Mouse (Mus musculus): ENCODE measurements around the gene Tmem165. TPM values are rescaled to one million over a fixed set of nuclear protein-coding genes. Genes with fewer than 3 reads are reported as not detected.

Tmem165 gene
- polyA plus RNA-seq, 1 experiment from 2014 or later = 148 TPM

- H3K9me3 ChIP-seq = no peaks in the 10 kb centered on the region
- H3K4me3 ChIP-seq = no peak overlapping the region
- peaks cover 9% of the 10 kb centered on the region for H3K4me1 ChIP-seq
- WGBS = 84% methylated on average over 4 of the region's 4 CpGs
- ATAC-seq (ENCODE audit: insufficient number of reproducible peaks, insufficient read depth, low FRiP score, low TSS enrichment) = no peak
- H3K36me3 ChIP-seq = no peaks in the 10 kb centered on the region
- no peak overlapping the region for H3K4me2 ChIP-seq (replicated peaks)
- no peaks in the 10 kb centered on the region for H3K27me3 ChIP-seq
- no peak overlapping the region for H3K9ac ChIP-seq
- no peak overlapping the region for H3K27ac ChIP-seq
Measured at GRCm38 (mm10) chr5:76175051-76175450, 8.6 kb upstream of the Tmem165 start.

DNA sequence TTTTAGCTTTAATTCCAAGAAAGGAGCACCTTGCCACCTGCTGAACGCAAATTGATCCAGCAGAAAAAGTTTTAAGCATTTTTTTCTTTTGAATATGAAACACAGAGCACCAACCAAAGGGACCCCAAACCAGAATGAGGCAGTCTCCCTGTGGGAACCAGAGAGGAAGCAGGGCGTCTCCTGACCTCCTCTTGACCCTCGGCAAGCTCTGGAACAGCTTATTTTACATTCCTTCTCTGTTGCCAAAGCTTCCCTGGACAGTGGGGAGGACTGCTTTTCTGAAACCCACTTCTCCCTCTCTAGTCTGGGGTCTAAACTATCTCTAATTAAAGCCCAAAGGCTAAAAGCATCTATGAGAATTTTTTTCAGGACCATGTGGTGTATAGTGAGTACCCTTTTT is 7.3 kb upstream of the Tmem165 start:
- ATAC-seq (ENCODE audit: insufficient number of reproducible peaks, insufficient read depth, low FRiP score, low TSS enrichment) = no peak
- H3K9ac ChIP-seq = no peak overlapping the region
- H3K27ac ChIP-seq = peak overlapping the region; percentile 24; the same call in 1 of the 2 replicates
- H3K36me3 ChIP-seq = no peaks in the 10 kb centered on the region
- H3K27me3 ChIP-seq = no peaks in the 10 kb centered on the region
- 28% methylated on average over 3 of the region's 3 CpGs for WGBS
- H3K4me1 ChIP-seq = peaks cover 9% of the 10 kb centered on the region
- H3K4me3 ChIP-seq = no peak overlapping the region
- H3K9me3 ChIP-seq = no peaks in the 10 kb centered on the region
- H3K4me2 ChIP-seq (replicated peaks) = no peak overlapping the region

- H3K4me2 ChIP-seq (replicated peaks) = no peak overlapping the region
- H3K36me3 ChIP-seq = no peaks in the 10 kb centered on the region
- WGBS = 55% methylated on average over 11 of the region's 11 CpGs
- ATAC-seq (ENCODE audit: insufficient number of reproducible peaks, insufficient read depth, low FRiP score, low TSS enrichment) = no peak
- H3K4me3 ChIP-seq = no peak overlapping the region
- peaks cover 9% of the 10 kb centered on the region for H3K4me1 ChIP-seq
- no peaks in the 10 kb centered on the region for H3K27me3 ChIP-seq
- H3K9me3 ChIP-seq = no peaks in the 10 kb centered on the region
- peak overlapping the region; percentile 24; the same call in 1 of the 2 replicates for H3K27ac ChIP-seq
- no peak overlapping the region for H3K9ac ChIP-seq
Measured at GRCm38 (mm10) chr5:76176841-76177240, 6.8 kb upstream of the Tmem165 start.

- WGBS = 82% methylated on average over 7 of the region's 7 CpGs
- Histone ChIP-seq H3K36me3 (no peaks in the 10 kb centered on the region), H3K9ac (no peak overlapping the region), H3K4me2 (replicated peaks) (no peak overlapping the region), H3K27ac (no peak overlapping the region), H3K4me3 (no peak overlapping the region), H3K9me3 (no peaks in the 10 kb centered on the region), H3K4me1 (peaks cover 14% of the 10 kb centered on the region), H3K27me3 (no peaks in the 10 kb centered on the region)
- ATAC-seq (ENCODE audit: insufficient number of reproducible peaks, insufficient read depth, low FRiP score, low TSS enrichment) = no peak
Measured at GRCm38 (mm10) chr5:76177664-76178063, 6.0 kb upstream of the Tmem165 start.

- H3K9me3 ChIP-seq = no peaks in the 10 kb centered on the region
- no peaks in the 10 kb centered on the region for H3K27me3 ChIP-seq
- ATAC-seq (ENCODE audit: insufficient number of reproducible peaks, insufficient read depth, low FRiP score, low TSS enrichment) = no peak
- H3K4me1 ChIP-seq = peaks cover 20% of the 10 kb centered on the region
- no peaks in the 10 kb centered on the region for H3K36me3 ChIP-seq
- H3K4me3 ChIP-seq = no peak overlapping the region
- H3K4me2 ChIP-seq (replicated peaks) = no peak overlapping the region
- WGBS = 95% methylated on average over 5 of the region's 5 CpGs
- H3K27ac ChIP-seq = no peak overlapping the region
- H3K9ac ChIP-seq = no peak overlapping the region
Measured at GRCm38 (mm10) chr5:76179171-76179570, 4.5 kb upstream of the Tmem165 start.

GRCm38 (mm10) chr5:76179791-76180190 is 3.9 kb upstream of the Tmem165 start:
- H3K36me3 ChIP-seq = no peaks in the 10 kb centered on the region
- H3K4me3 ChIP-seq = no peak overlapping the region
- H3K9ac ChIP-seq = no peak overlapping the region
- H3K4me1 ChIP-seq = peaks cover 20% of the 10 kb centered on the region
- H3K27me3 ChIP-seq = no peaks in the 10 kb centered on the region
- H3K4me2 ChIP-seq (replicated peaks) = no peak overlapping the region
- 89% methylated on average over 5 of the region's 5 CpGs for WGBS
- ATAC-seq (ENCODE audit: insufficient number of reproducible peaks, insufficient read depth, low FRiP score, low TSS enrichment) = no peak
- no peak overlapping the region for H3K27ac ChIP-seq
- H3K9me3 ChIP-seq = no peaks in the 10 kb centered on the region

- Histone ChIP-seq H3K9ac (no peak overlapping the region), H3K27me3 (no peaks in the 10 kb centered on the region), H3K9me3 (no peaks in the 10 kb centered on the region), H3K4me1 (peaks cover 27% of the 10 kb centered on the region), H3K27ac (0 out of 2 replicates have a peak overlapping the region, but pooled peaks have one; percentile 41), H3K4me3 (no peak overlapping the region), H3K4me2 (replicated peaks) (no peak overlapping the region), H3K36me3 (0 out of 2 replicates have a peak, but pooled peaks cover 5% of the 10 kb centered on the region)
- ATAC-seq (ENCODE audit: insufficient number of reproducible peaks, insufficient read depth, low FRiP score, low TSS enrichment) = no peak
- WGBS = 43% methylated on average over 3 of the region's 3 CpGs
Measured at GRCm38 (mm10) chr5:76182326-76182725, 1.4 kb upstream of the Tmem165 start.

DNA sequence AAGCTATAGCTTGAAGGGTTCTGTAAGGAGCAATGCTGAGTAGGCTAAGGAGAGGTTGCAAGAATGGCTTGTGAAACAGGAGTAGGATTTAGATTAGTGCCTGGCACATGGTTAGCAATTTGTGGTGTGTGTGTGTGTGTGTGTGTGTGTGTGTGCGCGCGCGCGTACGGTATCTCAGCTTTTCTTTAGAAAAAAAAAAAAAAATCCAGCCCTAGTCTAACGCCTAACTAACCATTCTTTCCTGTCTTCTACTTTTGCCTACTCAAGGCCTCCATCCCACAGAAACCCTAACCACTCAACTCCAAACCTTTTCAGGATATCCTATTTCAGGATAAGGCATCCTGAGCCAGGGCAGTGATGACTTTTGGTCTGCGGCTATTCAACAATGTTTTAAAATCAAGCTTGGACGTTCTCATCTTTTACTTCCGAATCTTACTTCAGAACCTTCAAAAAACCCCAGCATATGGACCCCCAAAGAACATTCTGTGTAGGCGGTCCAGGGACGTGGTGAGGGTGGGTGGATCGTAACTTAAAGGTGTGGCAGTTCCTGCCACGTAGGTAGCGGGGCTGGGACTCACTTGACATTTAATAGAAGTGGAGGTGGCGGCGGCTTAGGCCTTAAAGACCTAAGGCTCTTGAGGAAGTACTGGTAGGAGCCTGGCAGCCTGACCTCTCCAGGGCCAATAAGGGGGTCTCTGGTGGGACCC is 484 bp upstream of the Tmem165 start:
- WGBS = 39% methylated on average over 17 of the region's 17 CpGs
- ATAC-seq (ENCODE audit: insufficient number of reproducible peaks, insufficient read depth, low FRiP score, low TSS enrichment) = no peak; the same call in 1 of the 2 replicates
- H3K4me1 ChIP-seq = peaks cover 27% of the 10 kb centered on the region
- H3K9ac ChIP-seq = peak overlapping the region; percentile 97; the same call in 1 of the 2 replicates
- H3K9me3 ChIP-seq = no peaks in the 10 kb centered on the region
- peak overlapping the region; percentile 97; the same call in 1 of the 2 replicates for H3K27ac ChIP-seq
- H3K36me3 ChIP-seq = 0 out of 2 replicates have a peak, but pooled peaks cover 5% of the 10 kb centered on the region
- H3K27me3 ChIP-seq = no peaks in the 10 kb centered on the region
- H3K4me3 ChIP-seq = peak overlapping the region; percentile 95
- H3K4me2 ChIP-seq (replicated peaks) = peak overlapping the region; percentile 78

DNA sequence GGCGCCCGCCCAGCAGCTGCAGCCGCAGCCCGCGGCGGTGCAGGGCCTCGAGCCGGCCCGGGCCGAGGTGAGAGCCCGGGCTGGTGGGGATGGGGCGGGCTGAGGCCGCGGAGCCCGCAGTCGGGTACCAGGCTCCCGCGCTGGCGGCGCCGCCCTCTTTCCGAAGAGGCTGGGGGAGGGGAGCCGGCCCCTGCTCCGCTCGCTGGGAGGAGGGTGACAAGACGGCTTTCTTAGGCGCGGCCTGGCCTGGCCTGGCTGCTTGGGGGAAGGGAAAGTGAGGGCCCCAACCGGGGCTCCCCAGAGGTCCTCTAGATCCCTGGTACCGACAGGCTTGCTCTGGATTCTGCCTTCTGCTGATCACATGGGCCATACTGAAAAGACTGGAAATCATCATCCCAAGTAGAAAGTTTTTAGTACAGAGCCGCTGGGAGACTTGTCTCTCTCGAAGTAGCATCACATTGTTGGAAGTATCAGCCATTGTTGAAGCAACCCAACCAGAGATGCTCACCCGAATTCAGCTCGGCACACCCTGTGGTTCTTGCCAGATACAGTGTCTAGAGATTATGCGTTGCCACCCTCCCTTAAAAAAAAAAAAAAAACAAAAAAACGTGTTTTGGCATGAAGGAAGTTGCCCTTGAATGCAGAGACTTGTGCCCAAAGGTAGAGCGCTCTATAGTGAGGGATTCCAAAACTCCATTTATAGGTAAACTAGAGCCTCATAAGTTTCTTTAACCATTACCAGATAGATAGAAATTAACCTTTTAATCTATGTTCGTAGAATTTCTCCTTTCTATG is 803 bp downstream of the Tmem165 start:
- Histone ChIP-seq H3K9ac (peak overlapping the region; percentile 97), H3K9me3 (no peaks in the 10 kb centered on the region), H3K27ac (peak overlapping the region; percentile 97), H3K36me3 (0 out of 2 replicates have a peak, but pooled peaks cover 5% of the 10 kb centered on the region), H3K4me3 (peak overlapping the region; percentile 95), H3K4me2 (replicated peaks) (peak overlapping the region; percentile 78), H3K4me1 (peaks cover 31% of the 10 kb centered on the region), H3K27me3 (no peaks in the 10 kb centered on the region)
- WGBS = 4% methylated on average over 38 of the region's 38 CpGs
- ATAC-seq (ENCODE audit: insufficient number of reproducible peaks, insufficient read depth, low FRiP score, low TSS enrichment) = peak; percentile 90

DNA sequence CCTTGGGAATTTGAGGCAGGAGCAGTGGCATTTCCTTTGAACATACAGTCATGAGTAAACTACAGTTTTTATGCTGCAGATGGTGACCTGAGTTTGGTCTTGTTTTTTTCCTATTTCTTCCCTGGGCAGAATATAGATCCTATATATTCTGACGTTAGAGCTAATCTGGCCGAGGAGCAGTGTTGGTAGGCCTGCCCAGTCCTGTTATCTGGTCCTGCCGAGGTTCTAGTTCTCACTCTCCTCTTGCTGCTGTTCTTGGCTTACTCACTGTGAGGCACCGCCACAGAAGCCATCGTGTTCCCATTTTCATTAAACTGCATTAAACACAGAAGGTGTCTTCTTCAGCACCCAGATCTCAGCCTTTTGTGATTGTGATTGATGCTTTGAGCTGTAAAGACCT is 4.2 kb downstream of the Tmem165 start:
- WGBS = 87% methylated on average over 5 of the region's 5 CpGs
- Histone ChIP-seq H3K4me1 (peaks cover 34% of the 10 kb centered on the region), H3K9ac (no peak overlapping the region), H3K36me3 (peaks cover 14% of the 10 kb centered on the region; the same call in 1 of the 2 replicates), H3K27me3 (no peaks in the 10 kb centered on the region), H3K27ac (no peak overlapping the region), H3K4me2 (replicated peaks) (no peak overlapping the region), H3K9me3 (no peaks in the 10 kb centered on the region), H3K4me3 (no peak overlapping the region)
- no peak for ATAC-seq (ENCODE audit: insufficient number of reproducible peaks, insufficient read depth, low FRiP score, low TSS enrichment)

DNA sequence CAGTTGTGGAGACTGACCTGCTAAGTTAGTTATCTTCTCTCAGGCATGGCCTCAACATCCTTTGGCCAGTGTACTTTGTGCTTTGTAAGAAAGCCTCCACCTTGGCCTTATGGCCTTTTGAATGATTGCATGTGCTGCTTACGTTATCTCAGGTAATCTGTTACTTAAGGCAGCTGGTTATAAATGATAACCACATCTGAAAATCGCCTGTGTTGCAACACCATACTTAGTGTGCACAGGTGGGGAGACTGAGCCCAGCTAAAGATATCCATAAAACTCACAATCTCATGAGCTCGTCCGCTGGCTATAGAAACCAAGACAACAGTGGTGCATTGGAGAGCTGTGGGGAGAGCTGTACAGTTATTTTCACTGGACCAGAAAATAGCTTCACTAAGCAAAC is 6.9 kb downstream of the Tmem165 start:
- Histone ChIP-seq H3K27ac (no peak overlapping the region), H3K36me3 (peaks cover 20% of the 10 kb centered on the region; the same call in 1 of the 2 replicates), H3K4me3 (no peak overlapping the region), H3K4me2 (replicated peaks) (no peak overlapping the region), H3K27me3 (no peaks in the 10 kb centered on the region), H3K9me3 (no peaks in the 10 kb centered on the region), H3K4me1 (peaks cover 23% of the 10 kb centered on the region), H3K9ac (no peak overlapping the region)
- WGBS = 90% methylated on average over 4 of the region's 4 CpGs
- ATAC-seq (ENCODE audit: insufficient number of reproducible peaks, insufficient read depth, low FRiP score, low TSS enrichment) = no peak

- Histone ChIP-seq H3K27me3 (no peaks in the 10 kb centered on the region), H3K4me1 (peaks cover 15% of the 10 kb centered on the region; the same call in 1 of the 2 replicates), H3K4me3 (no peak overlapping the region), H3K9me3 (no peaks in the 10 kb centered on the region), H3K9ac (no peak overlapping the region), H3K4me2 (replicated peaks) (no peak overlapping the region), H3K36me3 (peaks cover 23% of the 10 kb centered on the region), H3K27ac (no peak overlapping the region)
- ATAC-seq (ENCODE audit: insufficient number of reproducible peaks, insufficient read depth, low FRiP score, low TSS enrichment) = no peak
Measured at GRCm38 (mm10) chr5:76193075-76193474, 9.4 kb downstream of the Tmem165 start.
